Mouse (Mus musculus) right cerebral cortex, postnatal 25 days (tissue): ENCODE measurements around the gene Gm49318.

ENCODE experiments used
- DNase-seq: peaks from one replicate; pipeline ENCODE4 v3.0.0; 2022

The Gm49318 gene

GRCm38 (mm10) chr9:22067195-22067594, 3.9 kb downstream of the Gm49318 start:
- no peak for DNase-seq

- no peak for DNase-seq
Observed at GRCm38 (mm10) chr9:22066433-22066832, 4.6 kb downstream of the Gm49318 start.

GRCm38 (mm10) chr9:22065642-22066041, 5.4 kb downstream of the Gm49318 start:
- no peak for DNase-seq

GRCm38 (mm10) chr9:22064341-22064740, 6.7 kb downstream of the Gm49318 start:
- DNase-seq: peak; percentile 26

- peak; percentile 58 for DNase-seq
Observed at GRCm38 (mm10) chr9:22061339-22061738, 9.7 kb downstream of the Gm49318 start.

- peak; percentile 14 for DNase-seq
Observed at GRCm38 (mm10) chr9:22058011-22058424, 13.0 kb downstream of the Gm49318 start.

- DNase-seq: no peak
Observed at GRCm38 (mm10) chr9:22057031-22057517, 14.0 kb downstream of the Gm49318 start.

- no peak for DNase-seq
Observed at GRCm38 (mm10) chr9:22056303-22056910, 14.7 kb downstream of the Gm49318 start.

GRCm38 (mm10) chr9:22055713-22056112, 15.3 kb downstream of the Gm49318 start:
- DNase-seq: peak; percentile 13

GRCm38 (mm10) chr9:22054411-22055076, 16.5 kb downstream of the Gm49318 start:
- DNase-seq: peak; percentile 79

- no peak for DNase-seq
Observed at GRCm38 (mm10) chr9:22053657-22054056, 17.4 kb downstream of the Gm49318 start.

GRCm38 (mm10) chr9:22051958-22052254, 19.2 kb downstream of the Gm49318 start, which contains the start of gene Elavl3:
TSS of gene Elavl3 (minus strand) at chr9:22052023.
- peak; percentile 87 for DNase-seq

GRCm38 (mm10) chr9:22051161-22051957, 19.7 kb downstream of the Gm49318 start:
- DNase-seq: peak; percentile 56

GRCm38 (mm10) chr9:22050351-22050889, 20.6 kb downstream of the Gm49318 start:
- DNase-seq: peak; percentile 73

GRCm38 (mm10) chr9:22049721-22050270, 21.3 kb downstream of the Gm49318 start:
- no peak for DNase-seq

GRCm38 (mm10) chr9:22049315-22049714, 21.7 kb downstream of the Gm49318 start:
- DNase-seq: no peak

GRCm38 (mm10) chr9:22047329-22047728, 23.7 kb downstream of the Gm49318 start:
- no peak for DNase-seq

GRCm38 (mm10) chr9:22041832-22042231, 29.2 kb downstream of the Gm49318 start:
- DNase-seq: no peak

GRCm38 (mm10) chr9:22037826-22038225, 33.2 kb downstream of the Gm49318 start:
- DNase-seq: no peak

- no peak for DNase-seq
Observed at GRCm38 (mm10) chr9:22035300-22036044, 35.6 kb downstream of the Gm49318 start.

GRCm38 (mm10) chr9:22030386-22030785, 40.7 kb downstream of the Gm49318 start:
- DNase-seq: no peak

- no peak for DNase-seq
Observed at GRCm38 (mm10) chr9:22028467-22028866, 42.6 kb downstream of the Gm49318 start.
